Mouse (Mus musculus): Measurements from ENCODE around the gene Fancc. TPM values are rescaled to one million over a fixed set of nuclear protein-coding genes. Genes with fewer than 3 reads are reported as not detected.

Gene Fancc
- total and polyA plus RNA-seq, 2 experiments = 4.0 to 4.6 TPM

DNA sequence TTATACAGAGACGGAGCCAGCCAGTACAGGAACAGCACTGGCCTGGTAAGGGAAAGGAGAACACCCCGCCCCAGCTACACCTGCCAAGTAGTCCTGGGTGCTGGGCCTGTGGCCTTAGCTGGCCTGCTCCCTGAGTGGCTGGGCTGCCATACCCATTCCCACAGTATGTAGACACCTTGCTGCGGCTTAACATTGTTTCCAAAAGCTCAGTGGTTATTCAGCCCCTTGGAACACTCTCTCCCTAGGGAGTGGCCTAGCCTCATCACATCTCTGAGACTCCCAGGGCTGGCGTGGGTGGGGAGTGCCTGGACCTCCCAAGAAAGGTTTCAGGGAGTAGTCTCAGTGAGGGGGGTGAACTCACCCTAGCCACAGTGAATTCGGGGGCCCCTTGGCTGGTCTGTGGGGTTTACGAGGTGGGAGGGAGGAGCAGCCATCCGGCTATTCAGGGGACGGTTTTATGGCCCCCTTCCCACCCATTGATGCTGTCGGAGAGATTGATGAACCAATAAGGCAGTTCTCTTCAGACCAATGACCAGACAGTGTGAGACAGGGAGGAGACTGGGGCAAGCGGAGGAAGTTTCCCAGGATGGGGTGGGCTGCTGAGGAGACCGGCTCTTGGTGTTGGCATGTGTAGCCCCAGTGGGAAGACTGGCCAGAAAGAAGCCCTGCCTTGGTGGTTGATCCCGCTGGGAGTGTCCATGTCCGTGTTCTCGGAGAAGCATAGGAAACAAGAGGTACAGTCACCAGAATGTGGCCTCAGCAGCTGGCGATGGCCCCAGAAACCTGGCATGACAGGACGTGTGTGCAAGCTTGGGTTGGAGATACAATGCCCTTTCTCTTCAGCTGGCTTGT lies 191.7 kb downstream of the Fancc start:
- no peak overlapping the region for H3K27ac ChIP-seq (replicated peaks; ENCODE audit: insufficient read depth, low read depth, low read length)
- H3K27me3 ChIP-seq (ENCODE audit: control insufficient read depth, insufficient read depth, low read length) = no peaks in the 10 kb centered on the region
- H3K9ac ChIP-seq (ENCODE audit: low read depth, low read length) = no peak overlapping the region
- peaks cover 11% of the 10 kb centered on the region for H3K4me1 ChIP-seq (ENCODE audit: control insufficient read depth, insufficient read depth, low read length)
- no peak for DNase-seq (ENCODE audit: extremely low read depth, low read depth, low spot score)
- peaks cover 17% of the 10 kb centered on the region; the same call in 1 of the 2 replicates for H3K36me3 ChIP-seq (ENCODE audit: control insufficient read depth, insufficient read depth, low read length)
- no peak overlapping the region for H3K4me3 ChIP-seq (ENCODE audit: insufficient read depth, low read depth, low read length)
- no peaks in the 10 kb centered on the region for H3K79me2 ChIP-seq (ENCODE audit: control insufficient read depth, insufficient read depth, low read length)
- WGBS = 80% methylated on average over 16 of the region's 16 CpGs
- TF ChIP-seq CTCF (IDR thresholded peaks at IDR 0.05; ENCODE audit: low read depth, low read length) (no peak), POLR2A (IDR thresholded peaks at IDR 0.05; ENCODE audit: extremely low read depth, insufficient read depth, low read length) (no peak)

- Histone ChIP-seq H3K27me3 (ENCODE audit: control insufficient read depth, insufficient read depth, low read length) (no peaks in the 10 kb centered on the region), H3K36me3 (ENCODE audit: control insufficient read depth, insufficient read depth, low read length) (peaks cover 20% of the 10 kb centered on the region; the same call in 1 of the 2 replicates), H3K27ac (replicated peaks; ENCODE audit: insufficient read depth, low read depth, low read length) (peak overlapping the region; percentile 9; the same call in 1 of the 2 replicates), H3K4me3 (ENCODE audit: insufficient read depth, low read depth, low read length) (no peak overlapping the region), H3K79me2 (ENCODE audit: control insufficient read depth, insufficient read depth, low read length) (no peaks in the 10 kb centered on the region), H3K4me1 (ENCODE audit: control insufficient read depth, insufficient read depth, low read length) (peaks cover 11% of the 10 kb centered on the region), H3K9ac (ENCODE audit: low read depth, low read length) (no peak overlapping the region)
- no peak for TF ChIP-seq CTCF (IDR thresholded peaks at IDR 0.05; ENCODE audit: low read depth, low read length)
- TF ChIP-seq POLR2A (IDR thresholded peaks at IDR 0.05; ENCODE audit: extremely low read depth, insufficient read depth, low read length) = no peak
- WGBS = 60% methylated on average over 3 of the region's 3 CpGs
- DNase-seq (ENCODE audit: extremely low read depth, low read depth, low spot score) = no peak
These were observed 192.3 kb downstream of the Fancc start for GRCm38 (mm10) chr13:63304799-63305159.

DNA sequence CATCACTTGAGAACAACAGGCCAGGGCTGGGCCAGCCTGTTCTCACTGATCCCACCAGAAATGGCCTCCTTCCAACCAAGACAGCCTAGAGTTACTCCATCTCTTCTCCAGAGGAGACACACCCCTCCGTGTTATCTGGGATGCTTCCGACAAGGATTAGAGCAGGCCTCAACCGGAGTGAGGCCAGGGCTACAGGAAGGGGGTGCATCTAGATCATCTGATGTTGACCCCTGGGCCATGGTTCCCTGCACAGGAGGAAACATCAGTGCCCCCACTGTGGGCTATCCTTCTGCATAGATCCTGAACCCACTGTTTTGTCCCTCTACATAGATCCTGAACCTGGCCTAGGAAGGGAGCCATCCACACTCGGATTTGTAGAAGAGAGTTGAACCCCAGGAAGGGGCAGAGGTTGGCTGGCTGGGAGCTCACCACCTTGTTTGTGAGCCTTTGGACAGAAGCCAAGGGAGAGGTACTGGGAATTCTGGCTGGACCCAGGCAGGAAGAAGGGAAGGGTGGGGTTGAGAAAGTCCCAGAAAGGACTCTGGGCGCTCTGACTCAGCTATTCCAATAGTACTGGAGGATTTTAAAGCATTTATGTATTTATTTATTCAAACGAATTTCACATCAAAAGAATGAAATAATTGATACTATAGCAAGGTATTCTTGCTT lies 192.8 kb downstream of the Fancc start:
- peaks cover 23% of the 10 kb centered on the region; the same call in 1 of the 2 replicates for H3K36me3 ChIP-seq (ENCODE audit: control insufficient read depth, insufficient read depth, low read length)
- peak; percentile 77 for DNase-seq (ENCODE audit: extremely low read depth, low read depth, low spot score)
- no peaks in the 10 kb centered on the region for H3K27me3 ChIP-seq (ENCODE audit: control insufficient read depth, insufficient read depth, low read length)
- TF ChIP-seq POLR2A (IDR thresholded peaks at IDR 0.05; ENCODE audit: extremely low read depth, insufficient read depth, low read length) (no peak), CTCF (IDR thresholded peaks at IDR 0.05; ENCODE audit: low read depth, low read length) (no peak)
- H3K9ac ChIP-seq (ENCODE audit: low read depth, low read length) = no peak overlapping the region
- no peak overlapping the region for H3K4me3 ChIP-seq (ENCODE audit: insufficient read depth, low read depth, low read length)
- 50% methylated on average over 6 of the region's 6 CpGs for WGBS
- peaks cover 11% of the 10 kb centered on the region for H3K4me1 ChIP-seq (ENCODE audit: control insufficient read depth, insufficient read depth, low read length)
- no peak overlapping the region for H3K27ac ChIP-seq (replicated peaks; ENCODE audit: insufficient read depth, low read depth, low read length)
- H3K79me2 ChIP-seq (ENCODE audit: control insufficient read depth, insufficient read depth, low read length) = no peaks in the 10 kb centered on the region

DNA sequence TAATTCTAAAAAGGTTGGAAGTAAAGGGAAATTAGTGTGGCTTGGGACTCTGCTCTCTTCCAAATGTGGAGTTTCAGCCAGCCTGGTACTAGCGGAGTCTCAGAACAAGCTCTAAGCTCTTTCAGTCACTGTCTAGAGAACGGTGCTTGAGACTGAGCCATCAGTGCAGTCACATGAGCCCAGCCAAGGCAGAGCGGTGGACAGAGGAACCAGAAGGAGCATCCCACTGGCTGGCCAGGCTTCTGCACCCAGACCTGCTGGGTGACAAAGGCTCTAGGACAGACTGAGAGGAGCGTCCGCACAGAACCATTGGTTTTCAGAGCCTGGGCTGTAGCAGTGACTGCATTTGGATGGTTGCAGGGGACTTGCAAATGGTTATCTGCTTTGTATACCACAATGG lies 194.7 kb downstream of the Fancc start:
- H3K9ac ChIP-seq (ENCODE audit: low read depth, low read length) = no peak overlapping the region
- 0 out of 2 replicates have a peak, but pooled peaks cover 3% of the 10 kb centered on the region for H3K79me2 ChIP-seq (ENCODE audit: control insufficient read depth, insufficient read depth, low read length)
- 97% methylated on average over 5 of the region's 5 CpGs for WGBS
- H3K27me3 ChIP-seq (ENCODE audit: control insufficient read depth, insufficient read depth, low read length) = no peaks in the 10 kb centered on the region
- no peak overlapping the region for H3K27ac ChIP-seq (replicated peaks; ENCODE audit: insufficient read depth, low read depth, low read length)
- peaks cover 33% of the 10 kb centered on the region for H3K36me3 ChIP-seq (ENCODE audit: control insufficient read depth, insufficient read depth, low read length)
- no peak for DNase-seq (ENCODE audit: extremely low read depth, low read depth, low spot score)
- peaks cover 11% of the 10 kb centered on the region for H3K4me1 ChIP-seq (ENCODE audit: control insufficient read depth, insufficient read depth, low read length)
- no peak overlapping the region for H3K4me3 ChIP-seq (ENCODE audit: insufficient read depth, low read depth, low read length)
- TF ChIP-seq POLR2A (IDR thresholded peaks at IDR 0.05; ENCODE audit: extremely low read depth, insufficient read depth, low read length) (no peak), CTCF (IDR thresholded peaks at IDR 0.05; ENCODE audit: low read depth, low read length) (no peak)

DNA sequence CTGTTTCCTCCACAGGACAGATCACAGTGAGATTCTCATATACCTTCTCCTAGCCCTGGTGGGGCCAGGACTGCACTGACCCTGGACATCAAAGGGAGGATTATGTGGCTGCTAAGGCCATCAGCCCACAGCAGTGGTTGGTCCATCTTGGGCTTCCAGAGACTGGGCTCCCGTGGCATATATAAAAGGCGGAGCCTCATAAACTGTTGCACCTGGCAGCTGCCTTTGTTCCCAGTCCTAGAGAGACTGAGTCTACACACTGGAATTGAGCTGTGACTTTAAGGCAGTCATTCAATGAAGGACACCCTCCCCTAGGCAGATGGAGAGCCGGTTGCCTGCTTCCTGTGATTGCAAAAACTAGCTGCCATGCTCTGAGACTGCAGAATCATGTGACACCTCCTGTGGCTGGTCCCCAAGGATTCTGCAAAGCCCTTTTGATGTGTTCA lies 195.3 kb downstream of the Fancc start:
- H3K79me2 ChIP-seq (ENCODE audit: control insufficient read depth, insufficient read depth, low read length) = 0 out of 2 replicates have a peak, but pooled peaks cover 3% of the 10 kb centered on the region
- H3K36me3 ChIP-seq (ENCODE audit: control insufficient read depth, insufficient read depth, low read length) = peaks cover 35% of the 10 kb centered on the region
- H3K27ac ChIP-seq (replicated peaks; ENCODE audit: insufficient read depth, low read depth, low read length) = no peak overlapping the region
- no peak overlapping the region for H3K4me3 ChIP-seq (ENCODE audit: insufficient read depth, low read depth, low read length)
- peaks cover 13% of the 10 kb centered on the region for H3K4me1 ChIP-seq (ENCODE audit: control insufficient read depth, insufficient read depth, low read length)
- no peak for DNase-seq (ENCODE audit: extremely low read depth, low read depth, low spot score)
- TF ChIP-seq POLR2A (IDR thresholded peaks at IDR 0.05; ENCODE audit: extremely low read depth, insufficient read depth, low read length) = no peak
- TF ChIP-seq CTCF (IDR thresholded peaks at IDR 0.05; ENCODE audit: low read depth, low read length) = no peak
- no peak overlapping the region for H3K9ac ChIP-seq (ENCODE audit: low read depth, low read length)
- WGBS = 57% methylated on average over 3 of the region's 3 CpGs
- no peaks in the 10 kb centered on the region for H3K27me3 ChIP-seq (ENCODE audit: control insufficient read depth, insufficient read depth, low read length)
